Comparison of ENCODE assay signal across 8 mouse cellular contexts in genomic region chrX:134296301-134296700, GRCm38 (mm10). TPM values are rescaled to one million over a fixed set of nuclear protein-coding genes. Genes with fewer than 3 reads are reported as not detected.
DNase-seq lines count a peak whose midpoint lies in the region; ATAC-seq and TF ChIP-seq lines count a peak whose summit lies in the region.

No protein-coding gene starts in this region.

- H3K27me3 ChIP-seq in embryonic facial prominence, embryonic 15.5 days: peaks cover 9% of the 10 kb centered on the region; the same call in 1 of the 2 replicates
- 0 out of 2 replicates have a peak, but pooled peaks cover 2% of the 10 kb centered on the region for H3K27me3 ChIP-seq in hindbrain, embryonic 15.5 days
- H3K27me3 ChIP-seq in limb, embryonic 12.5 days: peaks cover 44% of the 10 kb centered on the region
- H3K27me3 ChIP-seq in neural tube, embryonic 14.5 days (ENCODE audit: control insufficient read depth, insufficient read depth, low read length): no peaks in the 10 kb centered on the region

- TF ChIP-seq CTCF in gastrocnemius, adult 2 months (IDR thresholded peaks at IDR 0.05): no peak

- peak overlapping the region; percentile 60 for H3K4me3 ChIP-seq in gastrocnemius, adult 2 months
- H3K4me3 ChIP-seq in embryonic facial prominence, embryonic 15.5 days (replicated peaks): peak overlapping the region; percentile 48
- peak overlapping the region; percentile 57 for H3K4me3 ChIP-seq in hindbrain, embryonic 15.5 days
- H3K4me3 ChIP-seq in limb, embryonic 12.5 days (replicated peaks): peak overlapping the region; percentile 47
- H3K4me3 ChIP-seq in neural tube, embryonic 14.5 days (ENCODE audit: low read depth, low read length): peak overlapping the region; percentile 50

- no peak overlapping the region for H3K9ac ChIP-seq in embryonic facial prominence, embryonic 15.5 days
- H3K9ac ChIP-seq in hindbrain, embryonic 15.5 days: peak overlapping the region; percentile 64
- H3K9ac ChIP-seq in limb, embryonic 12.5 days (replicated peaks): no peak overlapping the region
- peak overlapping the region; percentile 58 for H3K9ac ChIP-seq in neural tube, embryonic 14.5 days (replicated peaks; ENCODE audit: low read depth, low read length)

- no peak overlapping the region for H3K27ac ChIP-seq in gastrocnemius, adult 2 months
- H3K27ac ChIP-seq in embryonic facial prominence, embryonic 15.5 days (replicated peaks): no peak overlapping the region
- peak overlapping the region; percentile 85 for H3K27ac ChIP-seq in hindbrain, embryonic 15.5 days (replicated peaks)
- H3K27ac ChIP-seq in limb, embryonic 12.5 days: no peak overlapping the region
- peak overlapping the region; percentile 10; the same call in 1 of the 2 replicates for H3K27ac ChIP-seq in neural tube, embryonic 14.5 days (ENCODE audit: low read depth, low read length)

- no peaks in the 10 kb centered on the region for H3K4me1 ChIP-seq in embryonic facial prominence, embryonic 15.5 days
- 0 out of 2 replicates have a peak, but pooled peaks cover 4% of the 10 kb centered on the region for H3K4me1 ChIP-seq in hindbrain, embryonic 15.5 days (replicated peaks)
- no peaks in the 10 kb centered on the region for H3K4me1 ChIP-seq in limb, embryonic 12.5 days (replicated peaks)
- no peaks in the 10 kb centered on the region; the same call in 1 of the 2 replicates for H3K4me1 ChIP-seq in neural tube, embryonic 14.5 days (ENCODE audit: control insufficient read depth, insufficient read depth, low read length)

- H3K36me3 ChIP-seq in embryonic facial prominence, embryonic 15.5 days: no peaks in the 10 kb centered on the region
- H3K36me3 ChIP-seq in hindbrain, embryonic 15.5 days: no peaks in the 10 kb centered on the region
- no peaks in the 10 kb centered on the region for H3K36me3 ChIP-seq in limb, embryonic 12.5 days
- no peaks in the 10 kb centered on the region for H3K36me3 ChIP-seq in neural tube, embryonic 14.5 days (ENCODE audit: control insufficient read depth, insufficient read depth, low read length)

- H3K9me3 ChIP-seq in embryonic facial prominence, embryonic 15.5 days (replicated peaks): no peaks in the 10 kb centered on the region
- H3K9me3 ChIP-seq in hindbrain, embryonic 15.5 days: no peaks in the 10 kb centered on the region
- no peaks in the 10 kb centered on the region for H3K9me3 ChIP-seq in limb, embryonic 12.5 days
- no peaks in the 10 kb centered on the region for H3K9me3 ChIP-seq in neural tube, embryonic 14.5 days (ENCODE audit: control insufficient read depth, low read length)

- no peak for ATAC-seq in embryonic facial prominence, embryonic 15.5 days (ENCODE audit: insufficient number of reproducible peaks, low FRiP score, low TSS enrichment, low read depth)
- ATAC-seq in hindbrain, embryonic 15.5 days (ENCODE audit: low FRiP score, low read depth): peak; percentile 20; the same call in 1 of the 2 replicates
- 0 out of 2 replicates have a peak, but pooled peaks have one; percentile 26 for ATAC-seq in limb, embryonic 12.5 days (ENCODE audit: insufficient number of reproducible peaks, insufficient read depth, low FRiP score, low TSS enrichment, low read depth)
- no peak; the same call in 1 of the 2 replicates for ATAC-seq in neural tube, embryonic 14.5 days (ENCODE audit: low read depth)

- 31% methylated on average over 9 of the region's 9 CpGs for WGBS in embryonic facial prominence, embryonic 15.5 days
- WGBS in hindbrain, embryonic 15.5 days: 38% methylated on average over 9 of the region's 9 CpGs
- 20% methylated on average over 9 of the region's 9 CpGs for WGBS in limb, embryonic 12.5 days
- WGBS in neural tube, embryonic 14.5 days: 29% methylated on average over 9 of the region's 9 CpGs

- intact Hi-C loops in gastrocnemius, adult 2 months (cut with DNase I): loop anchor here (10.0 kb wide), 1 partner anchor 48 kb away; no protein-coding TSS in a partner anchor

- DNase-seq in gastrocnemius, adult 2 months: peak; percentile 19
- no peak for DNase-seq in gastrocnemius, adult 8-10 months (ENCODE audit: low spot score in 2 of 2)
- DNase-seq in adrenal gland, postnatal 14 days: peak; percentile 66
- DNase-seq in spleen, postnatal 36 days (ENCODE audit: low spot score in 2 of 2): no peak

- H3K4me2 ChIP-seq in embryonic facial prominence, embryonic 15.5 days (replicated peaks): peak overlapping the region; percentile 60
- H3K4me2 ChIP-seq in hindbrain, embryonic 15.5 days: peak overlapping the region; percentile 56
- H3K4me2 ChIP-seq in limb, embryonic 12.5 days: peak overlapping the region; percentile 59
- H3K4me2 ChIP-seq in neural tube, embryonic 14.5 days (ENCODE audit: low read depth, low read length): peak overlapping the region; percentile 53

RNA-seq across cellular contexts. Expression of gene Tmem35a, which starts 1.3 kb away (rescaled TPM):
- under 1 TPM; 0.11 to 0.15 TPM for total RNA-seq in gastrocnemius, adult 2 months (2021)
- under 1 TPM in 1 of 4 experiments, not detected in 3; 0.17 TPM for total RNA-seq in gastrocnemius, adult 8-10 months (2022)
- total RNA-seq in adrenal gland, postnatal 14 days (2021): 170 and 191 TPM in 2 replicates
- polyA plus RNA-seq in embryonic facial prominence, embryonic 15.5 days (2015; fragmentation: Nextera tagmentation; extraction: Ambion mirVana): 9.7 and 10.7 TPM in 2 replicates
- polyA plus RNA-seq in hindbrain, embryonic 15.5 days (2015; fragmentation: Nextera tagmentation; extraction: Ambion mirVana): 113 and 114 TPM in 2 replicates
- polyA plus RNA-seq in limb, embryonic 12.5 days (2016; fragmentation: Nextera tagmentation; extraction: Ambion mirVana): 10.6 and 10.8 TPM in 2 replicates
- 94.0 and 99.7 TPM in 2 replicates for polyA plus RNA-seq in neural tube, embryonic 14.5 days (2014; fragmentation: Nextera tagmentation; extraction: Ambion mirVana)

RNA-seq across cellular contexts. Expression of gene Cenpi, which starts 11.6 kb away (rescaled TPM):
- under 1 TPM in 1 of 2 experiments, not detected in 1; 0.08 TPM for total RNA-seq in gastrocnemius, adult 2 months (2021)
- total RNA-seq in gastrocnemius, adult 8-10 months (2022): under 1 TPM in 2 of 4 experiments, not detected in 2; 0.16 to 0.17 TPM
- total RNA-seq in adrenal gland, postnatal 14 days (2021): 7.6 TPM in 2 replicates
- 21.9 and 25.0 TPM in 2 replicates for polyA plus RNA-seq in embryonic facial prominence, embryonic 15.5 days (2015; fragmentation: Nextera tagmentation; extraction: Ambion mirVana)
- polyA plus RNA-seq in hindbrain, embryonic 15.5 days (2015; fragmentation: Nextera tagmentation; extraction: Ambion mirVana): 6.3 and 8.6 TPM in 2 replicates
- 29.7 and 33.5 TPM in 2 replicates for polyA plus RNA-seq in limb, embryonic 12.5 days (2016; fragmentation: Nextera tagmentation; extraction: Ambion mirVana)
- polyA plus RNA-seq in neural tube, embryonic 14.5 days (2014; fragmentation: Nextera tagmentation; extraction: Ambion mirVana): 5.3 and 6.1 TPM in 2 replicates

RNA-seq across cellular contexts. Expression of gene Trmt2b, which starts 19.5 kb away (rescaled TPM):
- total RNA-seq in gastrocnemius, adult 2 months (2021): 10 to 100 TPM in 1 of 2 experiments, 1 to 10 TPM in 1; 9.0 to 12.7 TPM
- total RNA-seq in gastrocnemius, adult 8-10 months (2022): 10 to 100 TPM in 2 of 4 experiments, 1 to 10 TPM in 2; 8.5 to 13.4 (median 11.0) TPM
- total RNA-seq in adrenal gland, postnatal 14 days (2021): 41.4 and 43.2 TPM in 2 replicates
- 16.6 and 17.5 TPM in 2 replicates for polyA plus RNA-seq in embryonic facial prominence, embryonic 15.5 days (2015; fragmentation: Nextera tagmentation; extraction: Ambion mirVana)
- polyA plus RNA-seq in hindbrain, embryonic 15.5 days (2015; fragmentation: Nextera tagmentation; extraction: Ambion mirVana): 6.7 and 7.3 TPM in 2 replicates
- polyA plus RNA-seq in limb, embryonic 12.5 days (2016; fragmentation: Nextera tagmentation; extraction: Ambion mirVana): 10.5 and 11.2 TPM in 2 replicates
- polyA plus RNA-seq in neural tube, embryonic 14.5 days (2014; fragmentation: Nextera tagmentation; extraction: Ambion mirVana): 7.2 and 7.5 TPM in 2 replicates

Comparison
In these comparisons a context has a peak if more than half of its experiments do, and no peak if none do; other contexts are left out.
1. DNase-seq: peak in gastrocnemius, adult 2 months (single experiment) and adrenal gland, postnatal 14 days (single experiment); none in gastrocnemius, adult 8-10 months (0 of 2) and spleen, postnatal 36 days (0 of 2).
2. H3K27ac ChIP-seq: peak in hindbrain, embryonic 15.5 days (single experiment) and neural tube, embryonic 14.5 days (single experiment); none in gastrocnemius, adult 2 months (single experiment), embryonic facial prominence, embryonic 15.5 days (single experiment) and limb, embryonic 12.5 days (single experiment).
3. ATAC-seq: peak in hindbrain, embryonic 15.5 days (single experiment) and limb, embryonic 12.5 days (single experiment); none in embryonic facial prominence, embryonic 15.5 days (single experiment) and neural tube, embryonic 14.5 days (single experiment).
4. H3K9ac ChIP-seq: peak in hindbrain, embryonic 15.5 days (single experiment) and neural tube, embryonic 14.5 days (single experiment); none in embryonic facial prominence, embryonic 15.5 days (single experiment) and limb, embryonic 12.5 days (single experiment).
5. Peak in every context shown above with its lines, with median percentiles within 50 percentile points of each other: H3K4me3 ChIP-seq and H3K4me2 ChIP-seq.